Mouse (Mus musculus): ENCODE data around the gene Triobp.

DNA sequence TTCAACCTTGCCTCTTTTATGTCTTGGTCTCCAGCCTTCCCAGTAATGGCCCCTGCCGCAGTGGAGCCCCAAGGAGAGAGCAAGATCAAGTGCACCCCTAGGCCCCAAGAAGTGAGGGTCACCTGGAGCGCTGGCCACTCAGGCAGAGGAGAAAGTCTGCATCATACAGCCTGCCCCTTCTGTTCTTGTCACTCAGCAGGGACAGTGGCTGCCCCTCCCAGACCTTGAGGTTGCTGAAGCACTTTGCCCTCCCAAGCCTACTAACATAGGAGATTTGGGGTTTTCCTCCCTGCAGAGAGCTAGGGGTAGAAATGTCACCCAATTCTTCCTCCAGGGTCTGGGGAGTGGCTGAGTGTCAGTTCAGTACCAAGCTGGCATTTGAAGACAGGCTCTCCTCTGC is 104.8 kb downstream of the Triobp start:
- TF ChIP-seq CTCF (conservative IDR thresholded peaks at IDR 0.05; ENCODE audit: insufficient read depth, insufficient read length, low read depth, low read length) (no peak), POLR2A (IDR thresholded peaks at IDR 0.05; ENCODE audit: low read depth, low read length) (no peak)

Data from kidney, adult 2 months (tissue).